Mouse (Mus musculus) embryonic fibroblast, embryonic 13.5 days (primary cell): ENCODE results near the gene Psmd9.

Experiments used
- CTCF ChIP-seq: IDR thresholded peaks from 2 replicates; pipeline ENCODE4 v1.5.1; 2011; ENCODE audit warnings: mild to moderate bottlenecking, control low read depth, low read length, moderate library complexity, borderline replicate concordance; ENCODE audit not compliant: insufficient read depth
- POLR2A ChIP-seq: IDR thresholded peaks from 2 replicates; pipeline ENCODE4 v1.6.1; 2011; ENCODE audit warnings: low read depth, mild to moderate bottlenecking, control low read depth, low read length, moderate library complexity

DNA sequence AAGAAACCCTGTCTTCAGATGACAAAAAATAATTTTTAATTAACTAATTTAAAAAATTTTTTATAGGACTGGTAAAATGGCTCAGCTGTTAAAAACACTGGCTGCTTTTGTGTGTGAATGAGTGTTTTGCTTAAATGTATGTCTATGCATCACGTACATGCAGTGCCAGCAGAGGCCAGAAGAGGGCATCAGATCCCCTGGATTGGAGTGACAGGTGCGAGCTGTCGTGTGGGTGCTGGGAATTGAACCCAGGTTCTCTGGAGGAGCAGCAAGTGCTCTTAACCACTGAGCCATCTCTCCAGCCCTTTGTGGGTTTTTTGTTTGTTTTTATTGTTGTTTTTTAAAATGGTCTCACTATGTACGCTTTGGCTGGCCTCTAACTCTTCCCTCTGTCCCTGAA, 47.0 kb upstream of the Psmd9 start:
- TF ChIP-seq POLR2A (no peak), CTCF (peak; percentile 44; the same call in 1 of the 2 replicates)
